Mouse (Mus musculus) adrenal gland, postnatal 36 days (tissue): ENCODE data around the gene Gm21905. TPM values are rescaled to one million over a fixed set of nuclear protein-coding genes. Genes with fewer than 3 reads are reported as not detected.

ENCODE experiments used
- total RNA-seq, 2 experiments: library from RNA; stranded (reverse); gene quantifications; 2 replicates each; pipeline ENCODE4 v1.2.3; 2021

Gm21905 gene
- total RNA-seq, 2 experiments from 2014 or later, result not detected

Other genes starting within 250 kb of the Gm21905 start
- 10 to 100 TPM; 15.8 to 25.7 TPM for gene Atp8a1, start 99.0 kb downstream of the Gm21905 start, total RNA-seq
- not detected for gene Gm5108, start 4.8 kb downstream of the Gm21905 start, total RNA-seq
- not detected for gene Grxcr1, start 85.4 kb upstream of the Gm21905 start, total RNA-seq